Mouse (Mus musculus): ENCODE data around the gene Slc7a8.

Slc7a8 gene

GRCm38 (mm10) chr14:54698733-54699132 lies 83.0 kb downstream of the Slc7a8 start, which contains the start of gene Gm29776:
Gm29776 (minus strand) TSS chr14:54698833.
- DNase-seq = no peak

- DNase-seq = no peak
These were observed 85.0 kb downstream of the Slc7a8 start for GRCm38 (mm10) chr14:54696752-54697151.

- DNase-seq = no peak
These were observed 86.7 kb downstream of the Slc7a8 start for GRCm38 (mm10) chr14:54695042-54695441.

DNA sequence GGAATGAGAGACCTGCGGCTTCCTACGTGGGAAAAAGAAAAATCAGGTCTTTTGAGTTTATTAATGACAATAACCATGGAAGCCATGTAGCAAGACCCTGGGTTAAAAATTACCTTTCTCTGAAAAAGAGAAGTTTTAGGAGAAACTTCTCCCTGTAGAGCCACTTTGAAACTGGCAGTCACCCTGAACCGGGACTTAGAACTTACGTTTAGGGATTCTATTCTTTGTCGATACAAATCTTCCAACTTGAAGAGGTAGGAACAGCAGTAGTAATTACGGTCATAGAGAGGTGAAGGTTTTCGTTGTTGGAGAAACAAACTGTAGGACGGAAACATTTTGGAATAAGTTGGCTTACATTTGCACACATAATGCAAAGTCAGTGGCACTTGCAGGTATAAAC lies 94.5 kb downstream of the Slc7a8 start:
- DNase-seq = no peak

DNA sequence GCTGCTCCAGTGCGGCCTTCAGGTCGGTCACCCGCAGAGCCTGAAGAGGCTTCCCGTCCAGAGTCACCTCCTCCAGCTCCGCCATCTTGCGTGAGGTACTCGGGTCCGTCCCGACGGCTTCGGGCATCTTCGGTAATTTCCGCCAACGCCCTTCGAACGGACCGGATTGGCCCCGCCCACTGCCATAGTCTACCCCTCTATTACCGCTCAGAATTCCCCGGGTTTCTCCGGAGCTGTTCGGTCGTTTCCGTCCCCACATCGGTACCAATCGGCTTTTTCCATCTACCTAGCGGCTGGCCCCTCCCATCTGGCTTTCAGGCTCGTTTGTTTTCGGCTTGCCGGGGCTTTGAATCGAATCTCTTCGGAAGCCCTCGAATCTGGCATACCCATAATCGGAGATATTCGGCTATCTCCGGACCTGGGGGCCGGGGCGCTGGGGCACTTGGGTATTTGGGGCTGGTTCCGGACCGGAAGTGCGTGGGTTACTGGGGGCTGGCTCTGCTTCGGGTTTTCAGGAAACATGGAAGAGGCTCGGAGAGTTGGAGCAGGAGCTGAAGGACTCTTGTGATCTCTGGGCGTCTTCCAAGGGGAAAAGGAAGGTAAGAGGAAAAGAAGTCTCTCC lies 95.1 kb downstream of the Slc7a8 start, which contains the start of gene Acin1:
Acin1 (minus strand) TSS at position 410 of the 622 bp plus-strand sequence.
- peak; percentile 100 for DNase-seq

DNA sequence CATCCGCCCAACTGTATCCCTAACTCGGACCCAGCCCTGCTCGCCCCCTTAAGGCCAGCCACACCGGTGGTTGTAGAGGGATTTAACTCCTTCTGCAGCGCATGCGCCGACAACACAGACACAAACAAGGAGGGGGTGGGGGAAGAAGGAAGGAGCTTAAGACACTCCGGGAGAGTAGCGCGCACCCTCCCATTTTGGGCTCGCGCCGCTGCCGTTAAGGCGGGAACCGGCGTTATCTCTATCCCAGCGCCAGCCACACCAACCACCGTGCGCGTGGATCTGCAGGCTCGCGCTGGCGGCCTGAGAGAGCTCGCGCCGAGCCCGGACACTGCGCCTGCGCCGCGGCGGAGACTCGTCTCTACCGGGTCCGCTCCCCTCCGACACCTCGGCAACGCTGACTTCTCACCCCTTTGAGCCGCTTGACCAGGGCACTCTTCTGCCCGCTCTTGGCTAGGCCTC lies 95.7 kb downstream of the Slc7a8 start, which contains the start of gene 1700123O20Rik:
1700123O20Rik (plus strand) TSS at position 154 of the 459 bp plus-strand sequence.
- no peak for DNase-seq

- no peak for DNase-seq
These were observed 96.3 kb downstream of the Slc7a8 start for GRCm38 (mm10) chr14:54685471-54685870.

- no peak for DNase-seq
These were observed 99.3 kb downstream of the Slc7a8 start for GRCm38 (mm10) chr14:54682396-54682795.

DNA sequence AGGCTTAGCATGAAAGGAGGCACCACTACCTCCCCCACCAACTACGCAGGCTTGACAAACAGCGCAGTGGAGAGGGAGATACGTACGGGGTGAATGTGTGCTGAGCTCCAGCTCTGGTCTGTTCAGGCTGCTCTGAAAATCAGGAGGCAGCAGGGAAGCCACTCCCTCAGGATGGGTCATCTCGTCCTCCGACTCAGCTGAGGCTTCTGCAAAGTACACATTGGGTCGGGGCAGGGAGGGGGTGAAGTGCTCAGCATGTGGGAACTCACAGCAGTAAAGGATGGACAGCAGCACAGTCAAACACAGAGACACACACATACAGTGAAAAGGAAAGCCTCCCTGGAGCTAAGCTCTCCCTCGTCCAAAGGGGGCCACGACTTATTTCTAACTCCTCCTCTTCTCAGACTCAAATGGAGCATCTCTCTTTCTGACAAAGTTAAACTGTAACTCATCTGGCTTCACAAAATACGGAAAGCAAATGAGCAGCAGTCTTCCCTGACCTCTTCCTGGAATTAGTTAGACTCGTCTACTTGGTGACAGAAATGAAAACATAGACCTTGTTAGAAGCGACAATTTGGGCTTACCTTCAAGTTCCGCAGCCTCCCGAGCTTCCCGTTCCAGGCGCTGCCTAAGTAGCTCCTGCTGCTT lies 103.0 kb downstream of the Slc7a8 start:
- peak; percentile 30 for DNase-seq

GRCm38 (mm10) chr14:54676290-54676689 lies 105.5 kb downstream of the Slc7a8 start:
- DNase-seq = no peak

DNA sequence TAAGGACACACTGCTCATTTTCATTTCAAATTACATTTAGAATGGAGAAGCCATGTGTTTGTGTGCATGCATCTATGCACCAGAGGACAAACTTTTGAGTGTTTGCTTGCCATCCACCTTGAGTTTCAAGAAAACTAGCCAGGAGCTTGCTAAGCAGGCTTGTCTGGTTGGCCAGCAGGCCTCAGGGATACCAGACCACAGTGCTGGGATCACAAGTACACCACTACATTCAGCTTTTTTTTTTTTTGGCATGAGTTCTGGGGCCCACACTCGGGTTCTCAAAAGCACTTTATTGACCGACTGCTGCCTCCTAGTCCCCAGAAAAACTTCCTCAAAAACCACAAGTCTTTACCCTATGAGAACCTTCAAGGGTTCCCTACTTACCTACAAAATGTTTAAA lies 107.4 kb downstream of the Slc7a8 start:
- DNase-seq = no peak
